8 mouse cellular contexts compared by ENCODE assay signal in the genomic region with DNA sequence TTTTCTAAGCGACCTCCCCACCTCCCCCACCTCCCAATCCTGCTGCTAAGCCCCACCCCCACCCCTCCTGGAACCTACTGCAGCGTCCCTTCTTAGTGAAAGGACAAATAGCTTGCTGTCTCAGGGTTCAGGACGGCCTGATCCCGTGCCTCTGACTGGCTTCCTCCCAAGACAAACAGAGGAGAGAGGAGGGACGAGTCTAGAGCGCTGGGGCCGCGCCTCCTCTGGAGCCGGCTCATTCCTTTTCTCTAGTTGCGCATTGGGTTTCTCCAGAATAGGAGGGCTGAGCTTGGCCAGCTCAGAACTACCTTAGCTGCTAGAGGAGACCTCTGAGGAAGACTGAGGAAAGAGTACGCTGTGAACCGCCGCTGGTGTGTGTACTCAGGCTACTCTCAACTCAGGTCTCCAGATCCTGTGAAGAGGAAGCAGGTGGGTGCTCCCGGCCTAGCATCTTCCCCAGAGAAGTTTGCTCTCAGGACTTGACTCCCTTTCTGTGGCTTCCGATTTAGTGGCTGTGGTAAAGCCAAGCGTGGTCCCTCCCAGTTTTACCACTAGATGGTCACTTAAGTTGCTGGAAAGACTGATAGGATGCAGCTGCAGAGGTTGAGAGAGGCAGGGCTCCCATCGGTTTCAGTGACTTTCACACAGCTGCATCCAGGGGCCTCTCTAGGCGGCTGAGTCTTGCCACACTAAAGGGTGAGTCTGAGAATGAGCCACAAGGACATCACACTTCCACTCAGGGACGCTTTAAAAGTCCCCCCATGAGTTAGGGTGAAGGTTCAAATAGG. TPM values are rescaled to one million over a fixed set of nuclear protein-coding genes. Genes with fewer than 3 reads are reported as not detected.
DNase-seq lines count a peak whose midpoint lies in the region.

No protein-coding gene starts in this region.

- DNase-seq in layer of hippocampus, adult 18-20 months (ENCODE audit: low spot score in 2 of 2) = peak; percentile 22 to 78
- no peak for DNase-seq in layer of hippocampus, postnatal 25 days (ENCODE audit: extremely low spot score in 1 of 2, low spot score in 1 of 2)
- peak; percentile 63 for DNase-seq in NIH3T3 (ENCODE audit: low read depth)
- peak; percentile 75 to 81 for DNase-seq in heart, adult 18-20 months
- peak; percentile 72 for DNase-seq in kidney, postnatal 14 days
- DNase-seq in lung, postnatal 36 days = peak; percentile 87
- DNase-seq in spleen, postnatal 10 days (ENCODE audit: low spot score in 2 of 2) = no peak
- no peak for DNase-seq in embryo, embryonic 10.5 days (ENCODE audit: low spot score)

RNA-seq across cellular contexts. Expression of a gene that starts 3.4 kb away (rescaled TPM):
- total RNA-seq in layer of hippocampus, adult 18-20 months (2021) = 10 to 100 TPM; 33.0 to 33.4 TPM
- total RNA-seq in layer of hippocampus, postnatal 25 days (2021) = 10 to 100 TPM in 1 of 2 experiments, 1 to 10 TPM in 1; 7.3 to 12.0 TPM
- not detected for total RNA-seq in heart, adult 18-20 months (2021)

RNA-seq across cellular contexts. Expression of a gene that starts 12.1 kb away (rescaled TPM):
- 10 to 100 TPM; 16.3 to 16.5 TPM for total RNA-seq in layer of hippocampus, adult 18-20 months (2021)
- total RNA-seq in layer of hippocampus, postnatal 25 days (2021) = 10 to 100 TPM; 14.9 to 15.7 TPM
- total RNA-seq in heart, adult 18-20 months (2021) = 10 to 100 TPM; 10.9 to 12.3 TPM

RNA-seq across cellular contexts. Expression of a gene that starts 27.5 kb away (rescaled TPM):
- 10 to 100 TPM; 81.9 to 82.9 TPM for total RNA-seq in layer of hippocampus, adult 18-20 months (2021)
- 10 to 100 TPM; 80.8 to 84.2 TPM for total RNA-seq in layer of hippocampus, postnatal 25 days (2021)
- total RNA-seq in heart, adult 18-20 months (2021) = 10 to 100 TPM; 90.7 to 95.9 TPM

RNA-seq across cellular contexts. Expression of a gene that starts 30.8 kb away (rescaled TPM):
- 100 to 1,000 TPM; 281 to 298 TPM for total RNA-seq in layer of hippocampus, adult 18-20 months (2021)
- 100 to 1,000 TPM; 329 to 388 TPM for total RNA-seq in layer of hippocampus, postnatal 25 days (2021)
- total RNA-seq in heart, adult 18-20 months (2021) = under 1 TPM in 1 of 2 experiments, not detected in 1; 0.32 TPM

RNA-seq across cellular contexts. Expression of a gene that starts 47.3 kb away (rescaled TPM):
- total RNA-seq in layer of hippocampus, adult 18-20 months (2021) = not detected
- total RNA-seq in layer of hippocampus, postnatal 25 days (2021) = not detected
- not detected for total RNA-seq in heart, adult 18-20 months (2021)

Comparison
In these comparisons a context has a peak if more than half of its experiments do, and no peak if none do; other contexts are left out.
1. DNase-seq: peak in layer of hippocampus, adult 18-20 months (2 of 2), NIH3T3 (single experiment), heart, adult 18-20 months (2 of 2), kidney, postnatal 14 days (single experiment) and lung, postnatal 36 days (single experiment); none in layer of hippocampus, postnatal 25 days (0 of 2), spleen, postnatal 10 days (0 of 2) and embryo, embryonic 10.5 days (single experiment).
2. RNA of a gene that starts 3.4 kb away (total RNA-seq): 33.0 to 33.4 TPM in layer of hippocampus, adult 18-20 months and 7.3 to 12.0 TPM in layer of hippocampus, postnatal 25 days; not detected in heart, adult 18-20 months; every median in the first group is over 4 times any median in the second.